Mouse (Mus musculus): ENCODE results near the gene 1700018G05Rik. TPM values are rescaled to one million over a fixed set of nuclear protein-coding genes. Genes with fewer than 3 reads are reported as not detected.
"Not testable (repeated sequence)": the region's sequence is repeated elsewhere in the genome, so short reads cannot be mapped to it uniquely, and the experiment has no call there.

1700018G05Rik gene
- total RNA-seq (2015; ENCODE audit: low replicate concordance): not detected in 2 replicates
- total RNA-seq (2017; ENCODE audit: low replicate concordance): not detected in 2 replicates

DNA sequence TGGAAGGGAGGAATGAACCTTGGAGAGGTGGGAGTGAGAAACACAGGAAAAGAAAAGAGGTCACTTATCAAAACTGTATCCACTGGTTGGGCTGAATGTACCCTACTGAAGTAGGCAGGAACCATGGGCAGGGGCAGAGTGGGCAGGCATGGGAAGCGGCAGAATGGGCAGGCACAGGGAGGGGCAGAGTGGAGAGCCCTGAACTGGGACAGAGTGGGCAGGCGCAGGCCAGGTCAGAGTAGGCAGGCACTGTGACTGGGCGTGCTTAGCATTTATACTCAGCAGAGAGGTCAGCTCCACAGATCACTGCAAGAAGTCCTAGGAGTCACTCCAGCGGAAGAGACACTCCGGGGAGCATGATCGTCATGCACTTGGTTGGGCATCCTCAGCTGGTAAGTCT, at the start of gene 1700018G05Rik:
TSS of gene 1700018G05Rik (plus strand) at position 301 of the 400 bp plus-strand sequence.
- ATAC-seq (replicated peaks; ENCODE audit: low FRiP score, poor library complexity, severe bottlenecking): not testable (repeated sequence)

DNA sequence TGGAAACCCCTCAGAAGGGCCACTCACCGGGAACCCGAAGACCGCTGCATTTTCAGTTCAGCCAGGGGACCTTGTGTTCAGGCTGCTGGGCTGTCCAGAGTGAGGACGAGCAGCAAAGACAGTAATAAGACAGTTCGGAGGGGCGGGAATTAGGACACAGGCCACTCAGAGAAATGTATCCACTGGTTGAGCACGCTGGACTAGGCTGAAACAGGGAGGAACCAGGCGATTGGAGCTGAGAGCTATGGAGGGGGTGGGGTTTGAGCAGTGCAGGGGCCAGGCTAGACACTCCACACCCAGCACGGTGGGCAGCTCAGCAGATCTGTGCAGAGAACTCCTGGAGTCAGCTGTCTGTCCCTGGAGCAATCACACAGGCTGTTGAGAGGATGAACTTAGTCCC, 19.6 kb upstream of the 1700018G05Rik start, which contains the start of the genes Dmrtc1a and 1700011M02Rik:
TSS of gene Dmrtc1a (minus strand) at position 101 of the 400 bp plus-strand sequence.
TSS of gene 1700011M02Rik (plus strand) at position 319 of the 400 bp plus-strand sequence.
- ATAC-seq (replicated peaks; ENCODE audit: low FRiP score, poor library complexity, severe bottlenecking): not testable (repeated sequence)

DNA sequence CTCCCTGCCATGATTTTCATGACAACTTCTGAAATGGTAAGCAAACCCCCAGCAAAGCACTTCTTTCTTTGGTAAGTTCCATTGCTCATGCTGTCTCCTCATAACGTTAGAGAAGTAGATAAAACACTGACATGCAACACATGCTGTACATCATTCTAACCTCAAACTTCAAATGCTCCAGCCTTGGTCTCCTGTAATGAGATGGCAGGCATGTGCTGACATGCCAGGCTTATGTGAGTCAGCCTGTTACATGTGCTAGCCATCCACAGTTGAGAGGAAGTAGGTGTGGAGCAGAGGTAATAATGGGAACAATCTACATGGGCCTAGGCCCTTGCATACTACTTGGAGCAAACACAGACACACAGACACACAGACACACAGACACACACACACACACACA, 13.3 kb upstream of the 1700018G05Rik start:
- not testable (repeated sequence) for ATAC-seq (replicated peaks; ENCODE audit: low FRiP score, poor library complexity, severe bottlenecking)

DNA sequence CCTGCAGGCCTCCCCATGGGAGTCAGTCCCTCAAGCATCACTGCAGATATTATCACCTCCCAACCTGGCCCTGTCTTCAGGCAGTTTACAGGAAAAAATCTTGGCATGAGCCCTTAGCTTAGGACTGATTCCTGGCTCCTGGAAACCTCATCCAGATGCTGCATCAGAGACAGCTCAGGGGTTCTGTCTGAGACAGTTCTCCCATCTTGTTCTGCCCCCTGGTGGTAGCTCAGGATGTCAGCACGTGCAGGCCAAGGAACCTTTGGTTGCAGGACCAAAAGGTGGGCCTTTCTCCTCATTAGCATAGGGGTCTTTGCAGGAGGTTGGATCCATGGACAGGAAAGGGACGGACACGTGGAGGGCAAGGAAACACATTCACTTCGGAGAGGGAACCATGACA, 1.5 kb upstream of the 1700018G05Rik start:
- not testable (repeated sequence) for ATAC-seq (replicated peaks; ENCODE audit: low FRiP score, poor library complexity, severe bottlenecking)

DNA sequence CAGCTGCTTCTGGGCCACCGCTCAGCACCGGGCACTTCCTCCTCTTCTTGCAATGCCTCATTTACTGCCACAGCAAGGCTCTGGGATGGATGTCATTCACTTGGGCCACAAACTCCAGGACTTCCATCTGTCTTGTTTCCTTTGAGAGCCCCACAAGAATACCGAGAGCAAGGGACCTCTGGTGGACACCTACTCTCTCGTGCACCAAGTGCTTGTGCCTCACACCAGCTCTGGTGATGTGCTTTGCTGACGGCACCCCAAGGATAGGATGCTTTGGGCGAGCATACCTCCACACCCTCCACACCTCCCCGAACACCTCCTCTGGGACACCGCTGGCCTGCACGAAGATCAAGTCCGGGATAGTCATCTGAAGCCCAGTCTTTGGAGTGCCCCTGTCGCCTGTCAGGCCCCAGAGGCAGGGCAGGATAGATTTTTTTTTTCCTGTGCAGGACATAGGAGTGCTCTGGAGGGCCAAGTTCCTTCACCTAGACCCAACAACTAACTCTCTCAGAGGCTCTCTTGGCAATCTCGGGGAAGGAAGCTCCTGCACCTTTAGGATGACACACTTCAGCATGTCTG, 4.9 kb downstream of the 1700018G05Rik start:
- no peak for ATAC-seq (replicated peaks; ENCODE audit: low FRiP score, poor library complexity, severe bottlenecking)

DNA sequence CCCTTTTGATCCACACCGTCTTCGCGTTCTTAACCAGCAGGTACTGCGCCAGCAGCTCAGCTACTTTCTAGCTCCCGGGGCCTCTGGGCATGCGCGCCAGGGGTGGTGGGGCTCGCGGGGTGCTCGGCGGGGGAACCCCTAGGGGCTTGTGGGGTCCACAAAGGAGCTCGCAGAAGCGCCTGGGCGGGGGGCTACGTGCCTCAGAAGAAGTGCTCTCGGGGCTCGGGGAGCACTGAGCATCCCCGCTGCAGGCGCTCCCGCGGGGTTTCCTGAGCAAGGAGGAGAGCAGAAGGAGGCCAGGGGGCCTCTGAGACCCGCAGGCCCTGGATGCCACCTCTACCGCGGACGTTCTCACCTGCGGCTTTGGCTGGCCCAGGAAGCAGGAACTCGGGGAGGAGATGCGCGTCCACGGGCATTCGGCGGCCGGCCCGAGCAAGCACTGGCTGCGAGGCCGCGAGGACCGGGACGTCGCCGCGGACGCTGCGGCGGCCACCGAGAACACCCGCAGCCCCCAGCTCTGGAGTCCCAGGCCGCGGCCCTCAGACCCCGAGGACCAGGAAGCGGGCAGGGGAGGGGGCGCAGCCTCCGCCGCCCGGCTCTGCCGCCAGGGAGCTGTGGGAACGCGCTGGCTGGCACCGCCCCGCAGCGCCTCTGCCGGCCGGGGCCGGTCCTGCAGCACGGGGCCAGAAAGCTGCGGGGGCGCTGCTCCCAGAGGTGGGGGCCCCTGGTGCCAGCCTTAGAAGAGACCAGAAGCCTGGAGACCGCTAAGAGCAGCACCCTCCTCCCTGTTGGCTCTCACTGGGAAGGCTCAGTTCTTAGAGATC, 5.6 kb downstream of the 1700018G05Rik start:
- no peak for ATAC-seq (replicated peaks; ENCODE audit: low FRiP score, poor library complexity, severe bottlenecking)

DNA sequence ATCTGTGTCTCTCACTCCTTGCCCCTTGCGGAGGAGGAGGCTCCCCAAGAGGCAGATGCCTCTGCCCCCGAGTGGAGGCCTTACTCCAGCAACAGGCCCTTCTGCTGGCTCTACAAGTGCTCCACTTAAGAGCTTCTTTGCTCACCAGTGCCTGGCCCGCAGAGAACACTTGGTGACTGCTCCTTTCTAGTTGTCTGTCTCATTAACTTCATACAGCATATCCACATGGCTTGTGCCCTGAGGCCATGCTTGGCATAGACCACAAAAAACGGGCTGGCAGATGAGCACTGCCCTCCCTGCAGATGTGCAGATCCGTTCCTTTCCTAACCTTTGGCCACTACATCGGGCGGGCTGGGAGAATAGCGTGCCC, 6.2 kb downstream of the 1700018G05Rik start:
- no peak for ATAC-seq (replicated peaks; ENCODE audit: low FRiP score, poor library complexity, severe bottlenecking)

DNA sequence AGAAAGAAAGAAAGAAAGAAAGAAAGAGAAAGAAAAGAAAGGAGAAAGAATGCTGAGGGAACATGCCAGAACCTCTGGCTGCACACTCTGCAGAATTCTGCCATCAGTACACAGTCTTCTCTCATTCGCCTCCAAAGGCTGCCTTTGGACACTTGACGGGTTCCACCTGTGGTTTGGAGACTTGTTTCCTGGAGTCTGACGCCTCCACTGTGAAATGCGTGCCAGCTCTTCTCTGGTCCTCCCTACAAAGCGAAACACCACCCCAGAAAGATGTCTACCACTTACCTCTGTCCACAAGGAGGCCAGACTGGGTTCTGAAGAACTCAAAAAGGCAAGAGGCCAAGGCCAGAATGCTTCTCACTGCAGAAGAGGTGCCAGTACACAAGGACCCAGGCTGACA, 8.6 kb downstream of the 1700018G05Rik start:
- ATAC-seq (replicated peaks; ENCODE audit: low FRiP score, poor library complexity, severe bottlenecking): no peak

DNA sequence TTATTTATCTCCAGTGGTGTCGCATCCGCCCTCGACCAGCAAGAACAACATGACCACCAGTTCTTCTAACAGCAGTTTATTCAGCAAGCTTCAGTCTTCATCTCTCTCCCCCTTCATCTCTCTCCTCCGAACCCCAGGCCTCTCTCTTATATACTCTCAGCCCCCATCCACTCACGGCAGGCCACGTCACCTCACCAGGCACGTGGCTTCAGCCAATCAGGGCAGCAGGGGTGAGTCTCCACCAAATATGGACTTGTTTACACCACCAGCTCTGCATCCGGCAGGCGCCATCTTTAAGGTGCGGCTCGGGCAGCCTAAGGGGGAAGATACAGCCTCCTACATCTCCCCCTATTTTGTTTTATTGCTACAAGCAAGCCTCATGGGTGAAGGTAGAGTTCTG, 22.0 kb downstream of the 1700018G05Rik start:
- ATAC-seq (replicated peaks; ENCODE audit: low FRiP score, poor library complexity, severe bottlenecking): not testable (repeated sequence)

DNA sequence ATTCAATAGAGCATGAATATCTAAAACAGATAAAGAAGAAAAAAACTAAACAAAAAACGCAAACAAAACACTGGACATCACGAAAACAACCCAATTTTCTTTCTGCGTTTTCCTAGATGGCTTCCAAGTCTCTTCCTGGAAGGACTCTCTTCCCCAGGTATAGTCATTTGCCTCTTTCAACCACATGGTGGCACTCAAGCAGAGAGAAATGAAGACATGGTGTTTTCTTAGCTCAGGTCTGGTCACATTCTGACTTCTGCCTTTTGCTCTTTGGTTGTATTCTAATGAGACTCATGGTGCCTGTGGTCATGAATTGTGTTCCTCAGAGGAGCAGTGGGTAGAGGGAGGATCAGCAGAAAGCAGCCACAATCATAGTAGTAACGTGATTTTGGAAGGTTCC, 30.7 kb downstream of the 1700018G05Rik start:
- no peak for ATAC-seq (replicated peaks; ENCODE audit: low FRiP score, poor library complexity, severe bottlenecking)

DNA sequence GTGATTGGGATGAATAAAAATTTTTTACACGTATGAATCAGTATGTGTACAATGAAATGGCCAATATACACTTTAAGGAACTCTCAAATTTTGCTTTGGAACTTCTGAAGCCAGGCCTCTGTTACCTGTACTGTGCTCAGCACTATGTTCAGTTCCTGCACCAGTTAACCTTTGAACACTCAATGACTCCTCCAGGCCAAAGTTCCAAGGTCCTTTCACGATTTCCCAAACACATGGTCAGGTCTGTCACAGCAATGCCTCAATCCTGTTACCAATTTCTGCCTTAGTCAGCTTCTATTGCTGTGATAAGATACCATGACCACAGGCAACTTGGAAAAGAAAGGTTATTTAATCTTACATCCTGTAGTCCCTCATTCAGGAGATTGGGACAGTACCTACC, 32.4 kb downstream of the 1700018G05Rik start:
- ATAC-seq (replicated peaks; ENCODE audit: low FRiP score, poor library complexity, severe bottlenecking): no peak

Other genes starting within 250 kb of the 1700018G05Rik start
- not detected in 2 replicates for gene Gm3880, start 241.4 kb upstream of the 1700018G05Rik start, total RNA-seq (2015; ENCODE audit: low replicate concordance)
- gene Gm3880, start 241.4 kb upstream of the 1700018G05Rik start, total RNA-seq (2017; ENCODE audit: low replicate concordance): not detected in 2 replicates
- gene Gm9112, start 220.7 kb upstream of the 1700018G05Rik start, total RNA-seq (2015; ENCODE audit: low replicate concordance): not detected in 2 replicates
- not detected in 2 replicates for gene Gm9112, start 220.7 kb upstream of the 1700018G05Rik start, total RNA-seq (2017; ENCODE audit: low replicate concordance)
- not detected in 2 replicates for gene Dmrtc1b, start 220.5 kb upstream of the 1700018G05Rik start, total RNA-seq (2015; ENCODE audit: low replicate concordance)
- gene Dmrtc1b, start 220.5 kb upstream of the 1700018G05Rik start, total RNA-seq (2017; ENCODE audit: low replicate concordance): not detected in 2 replicates
- not detected in 2 replicates for gene Dmrtc1c1, start 125.4 kb upstream of the 1700018G05Rik start, total RNA-seq (2015; ENCODE audit: low replicate concordance)
- not detected in 2 replicates for gene Dmrtc1c1, start 125.4 kb upstream of the 1700018G05Rik start, total RNA-seq (2017; ENCODE audit: low replicate concordance)
- not detected in 2 replicates for gene Dmrtc1c2, start 73.8 kb upstream of the 1700018G05Rik start, total RNA-seq (2015; ENCODE audit: low replicate concordance)
- gene Dmrtc1c2, start 73.8 kb upstream of the 1700018G05Rik start, total RNA-seq (2017; ENCODE audit: low replicate concordance): not detected in 2 replicates
- not detected in 2 replicates for gene 1700031F05Rik, start 60.4 kb upstream of the 1700018G05Rik start, total RNA-seq (2015; ENCODE audit: low replicate concordance)
- not detected in 2 replicates for gene 1700031F05Rik, start 60.4 kb upstream of the 1700018G05Rik start, total RNA-seq (2017; ENCODE audit: low replicate concordance)
- not detected in 2 replicates for gene Dmrtc1a, start 19.7 kb upstream of the 1700018G05Rik start, total RNA-seq (2015; ENCODE audit: low replicate concordance)
- not detected in 2 replicates for gene Dmrtc1a, start 19.7 kb upstream of the 1700018G05Rik start, total RNA-seq (2017; ENCODE audit: low replicate concordance)
- gene 1700011M02Rik, start 19.5 kb upstream of the 1700018G05Rik start, total RNA-seq (2015; ENCODE audit: low replicate concordance): not detected in 2 replicates
- not detected in 2 replicates for gene 1700011M02Rik, start 19.5 kb upstream of the 1700018G05Rik start, total RNA-seq (2017; ENCODE audit: low replicate concordance)

Measured in erythroblast, adult 5-6 weeks (primary cell).